Mouse (Mus musculus): ENCODE measurements at regions not wholly inside any gene's neighbourhood (a gene's known extent, or its start where the extent isn't known, plus 50 kb on each side); places are given as distances from the start of the nearest gene placed in this dataset.
A peak's percentile ranks its signal among the peaks of the same experiment; 100 is the strongest.

DNA sequence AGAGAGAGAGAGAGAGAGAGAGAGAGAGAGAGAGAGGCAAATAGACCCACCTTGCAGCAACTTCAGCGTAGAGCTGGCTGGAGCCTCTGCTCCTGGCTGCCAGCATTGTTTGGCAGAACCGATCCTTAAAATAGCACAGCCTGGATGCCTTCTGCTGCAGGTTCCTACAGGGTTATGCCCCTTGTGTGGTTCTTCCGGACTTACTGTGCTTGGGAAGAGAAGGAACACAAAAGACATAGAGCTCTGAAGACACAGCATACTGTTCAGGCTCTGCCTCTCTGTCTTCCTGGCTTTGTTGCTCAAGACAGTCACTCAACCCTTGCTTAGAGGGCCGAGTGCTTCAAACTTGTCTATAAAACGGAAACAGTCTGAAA lies 86.2 kb upstream of the Slc25a26 start:
- Histone ChIP-seq H3K4me2 (replicated peaks) (no peak overlapping the region), H3K27ac (no peak overlapping the region), H3K36me3 (replicated peaks; ENCODE audit: control insufficient read depth, insufficient read depth) (no peaks in the 10 kb centered on the region), H3K9me3 (ENCODE audit: control insufficient read depth, low read length) (no peaks in the 10 kb centered on the region), H3K4me3 (replicated peaks; ENCODE audit: low read length) (no peak overlapping the region), H3K9ac (no peak overlapping the region), H3K27me3 (ENCODE audit: control insufficient read depth, insufficient read depth, low read length) (no peaks in the 10 kb centered on the region), H3K4me1 (replicated peaks; ENCODE audit: control insufficient read depth, insufficient read depth, low read length) (no peaks in the 10 kb centered on the region)
- DNase-seq (ENCODE audit: low spot score), result no peak
- ATAC-seq (ENCODE audit: low FRiP score), result no peak
- 78% methylated on average over 5 of the region's 5 CpGs for WGBS

DNA sequence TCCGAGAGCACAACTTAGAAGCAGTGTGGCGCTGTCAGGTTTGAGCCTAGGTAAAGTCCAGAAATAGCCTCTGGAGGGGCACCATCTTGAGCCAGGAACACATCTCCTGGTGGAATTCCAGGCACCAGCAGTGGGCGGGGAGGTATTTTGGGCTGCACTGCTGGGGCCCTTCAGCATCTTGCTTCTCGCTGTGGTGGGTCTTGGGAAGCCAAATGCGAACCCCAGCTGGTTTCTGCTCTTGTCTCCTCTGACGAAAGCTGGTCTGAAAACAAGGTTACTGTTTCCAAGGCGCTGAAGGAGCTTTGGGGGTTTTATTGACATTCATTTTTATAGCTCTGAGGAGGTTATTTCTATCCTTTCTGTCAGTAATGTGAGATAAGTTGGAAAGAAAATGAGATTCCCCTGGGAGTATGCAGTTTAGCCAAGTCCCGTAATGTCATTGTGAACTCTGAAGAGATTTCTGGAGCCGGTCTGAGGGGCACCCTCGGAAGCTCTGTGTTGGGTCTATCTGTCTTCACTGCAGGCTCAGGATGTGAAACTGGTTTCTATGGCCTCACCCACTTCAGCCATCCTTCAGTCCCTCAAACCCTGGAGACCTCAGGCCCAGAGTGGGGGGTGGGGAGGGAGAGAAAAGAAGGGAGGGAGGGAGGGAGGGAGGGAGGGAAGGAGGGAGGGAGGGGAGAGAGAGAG lies 86.7 kb upstream of the Slc25a26 start:
- H3K4me1 ChIP-seq (replicated peaks; ENCODE audit: control insufficient read depth, insufficient read depth, low read length), result no peaks in the 10 kb centered on the region
- H3K4me2 ChIP-seq (replicated peaks), result no peak overlapping the region
- H3K4me3 ChIP-seq (replicated peaks; ENCODE audit: low read length), result no peak overlapping the region
- no peaks in the 10 kb centered on the region for H3K9me3 ChIP-seq (ENCODE audit: control insufficient read depth, low read length)
- DNase-seq (ENCODE audit: low spot score) (no peak), ATAC-seq (ENCODE audit: low FRiP score) (no peak)
- H3K27ac ChIP-seq, result no peak overlapping the region
- no peaks in the 10 kb centered on the region for H3K27me3 ChIP-seq (ENCODE audit: control insufficient read depth, insufficient read depth, low read length)
- WGBS, result 76% methylated on average over 10 of the region's 10 CpGs
- no peak overlapping the region for H3K9ac ChIP-seq
- H3K36me3 ChIP-seq (replicated peaks; ENCODE audit: control insufficient read depth, insufficient read depth), result no peaks in the 10 kb centered on the region

DNA sequence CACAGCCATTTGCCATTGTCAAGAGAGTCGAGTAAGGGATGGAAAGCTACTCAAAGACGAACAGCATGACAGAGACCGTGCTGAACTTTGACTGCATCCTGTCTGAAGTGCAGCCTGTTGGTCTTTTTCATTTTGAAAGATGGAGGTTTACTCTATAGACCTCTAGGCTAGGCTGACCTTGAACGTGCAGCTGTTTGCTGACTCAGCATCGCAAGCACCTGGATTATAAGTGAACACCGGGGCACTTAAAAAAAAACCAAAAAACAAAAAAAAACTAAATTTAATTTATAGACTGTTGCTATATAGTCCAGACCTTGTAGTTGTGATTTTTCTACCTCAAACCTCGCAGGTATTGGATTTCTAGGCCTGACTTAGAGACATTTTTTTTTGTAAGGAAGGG lies 87.8 kb upstream of the Slc25a26 start:
- no peak overlapping the region for H3K4me3 ChIP-seq (replicated peaks; ENCODE audit: low read length)
- H3K27me3 ChIP-seq (ENCODE audit: control insufficient read depth, insufficient read depth, low read length), result no peaks in the 10 kb centered on the region
- no peak overlapping the region for H3K27ac ChIP-seq
- H3K9me3 ChIP-seq (ENCODE audit: control insufficient read depth, low read length), result no peaks in the 10 kb centered on the region
- no peak overlapping the region for H3K9ac ChIP-seq
- no peaks in the 10 kb centered on the region for H3K36me3 ChIP-seq (replicated peaks; ENCODE audit: control insufficient read depth, insufficient read depth)
- no peaks in the 10 kb centered on the region for H3K4me1 ChIP-seq (replicated peaks; ENCODE audit: control insufficient read depth, insufficient read depth, low read length)
- no peak overlapping the region for H3K4me2 ChIP-seq (replicated peaks)
- DNase-seq (ENCODE audit: low spot score) (no peak), ATAC-seq (ENCODE audit: low FRiP score) (no peak)
- 87% methylated on average over 7 of the region's 7 CpGs for WGBS

DNA sequence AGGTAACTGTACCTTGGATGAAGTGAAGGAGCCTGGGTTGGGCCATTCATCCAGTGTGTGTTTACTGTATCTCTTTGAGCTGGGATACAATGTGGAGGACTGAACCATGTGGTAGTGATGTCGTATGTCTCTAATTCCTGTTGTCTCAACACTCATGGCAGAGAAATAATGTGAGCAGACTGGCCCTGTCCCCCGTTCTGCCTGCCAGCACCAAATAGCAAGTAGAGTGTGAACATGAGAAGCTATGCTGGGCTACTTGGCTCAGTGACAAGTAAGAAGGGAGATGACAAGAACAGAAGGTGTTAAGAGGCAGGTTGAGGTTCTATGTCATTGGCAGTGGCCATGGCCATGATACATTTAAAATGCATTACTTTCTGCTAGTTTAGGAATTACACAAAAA lies 89.7 kb upstream of the Slc25a26 start:
- H3K9ac ChIP-seq, result no peak overlapping the region
- WGBS, result 77% methylated on average over 2 of the region's 2 CpGs
- H3K4me2 ChIP-seq (replicated peaks), result no peak overlapping the region
- no peaks in the 10 kb centered on the region for H3K9me3 ChIP-seq (ENCODE audit: control insufficient read depth, low read length)
- no peaks in the 10 kb centered on the region for H3K4me1 ChIP-seq (replicated peaks; ENCODE audit: control insufficient read depth, insufficient read depth, low read length)
- H3K27me3 ChIP-seq (ENCODE audit: control insufficient read depth, insufficient read depth, low read length), result no peaks in the 10 kb centered on the region
- ATAC-seq (ENCODE audit: low FRiP score) (no peak), DNase-seq (ENCODE audit: low spot score) (no peak)
- H3K36me3 ChIP-seq (replicated peaks; ENCODE audit: control insufficient read depth, insufficient read depth), result no peaks in the 10 kb centered on the region
- no peak overlapping the region for H3K4me3 ChIP-seq (replicated peaks; ENCODE audit: low read length)
- H3K27ac ChIP-seq, result no peak overlapping the region

DNA sequence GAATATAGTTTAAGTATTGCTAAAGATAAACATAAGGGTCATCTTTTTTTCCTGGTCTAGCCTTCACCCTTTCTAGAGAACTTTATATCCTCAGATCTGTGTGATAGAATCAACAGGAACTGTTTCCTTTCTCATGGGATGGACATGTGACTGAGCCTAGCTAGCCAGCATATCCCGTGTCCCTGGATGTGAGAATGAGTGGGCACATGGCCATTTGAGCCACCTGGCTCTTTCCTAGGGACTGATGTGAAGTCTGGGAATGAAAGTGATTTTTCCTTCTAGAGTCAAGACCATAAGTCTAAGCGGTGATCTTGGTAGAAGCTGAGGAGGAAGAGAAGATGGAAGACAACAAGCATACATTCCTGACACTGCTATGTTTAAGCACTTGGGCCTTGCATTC lies 91.1 kb upstream of the Slc25a26 start:
- no peak for DNase-seq (ENCODE audit: low spot score)
- no peak overlapping the region for H3K4me3 ChIP-seq (replicated peaks; ENCODE audit: low read length)
- whole genome bisulfite sequencing, result 90% methylated on average over 2 of the region's 2 CpGs
- no peak overlapping the region for H3K9ac ChIP-seq
- H3K27ac ChIP-seq, result no peak overlapping the region
- ATAC-seq (ENCODE audit: low FRiP score), result no peak
- no peaks in the 10 kb centered on the region for H3K4me1 ChIP-seq (replicated peaks; ENCODE audit: control insufficient read depth, insufficient read depth, low read length)
- no peaks in the 10 kb centered on the region for H3K36me3 ChIP-seq (replicated peaks; ENCODE audit: control insufficient read depth, insufficient read depth)
- no peak overlapping the region for H3K4me2 ChIP-seq (replicated peaks)
- H3K27me3 ChIP-seq (ENCODE audit: control insufficient read depth, insufficient read depth, low read length), result no peaks in the 10 kb centered on the region
- no peaks in the 10 kb centered on the region for H3K9me3 ChIP-seq (ENCODE audit: control insufficient read depth, low read length)

DNA sequence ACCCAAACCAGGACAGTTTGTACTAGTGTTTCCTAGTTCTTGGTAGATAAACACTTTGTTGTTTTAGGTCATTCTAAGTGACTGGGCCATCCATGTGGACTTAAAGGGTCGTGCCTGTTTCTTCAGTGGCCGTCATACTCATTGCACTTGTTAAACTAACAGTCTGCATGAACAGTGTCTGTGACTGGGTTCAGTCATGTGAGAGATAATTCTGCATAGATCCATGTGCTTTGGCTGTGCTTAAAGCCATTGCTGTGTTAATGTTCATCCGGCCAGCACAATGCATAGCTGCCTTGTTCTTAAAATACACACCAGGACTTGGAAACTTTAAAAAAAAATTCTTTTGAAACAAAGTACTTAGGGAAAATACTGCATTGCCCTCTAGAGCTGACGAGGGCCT lies 92.4 kb upstream of the Slc25a26 start:
- no peak for DNase-seq (ENCODE audit: low spot score)
- no peak for ATAC-seq (ENCODE audit: low FRiP score)

DNA sequence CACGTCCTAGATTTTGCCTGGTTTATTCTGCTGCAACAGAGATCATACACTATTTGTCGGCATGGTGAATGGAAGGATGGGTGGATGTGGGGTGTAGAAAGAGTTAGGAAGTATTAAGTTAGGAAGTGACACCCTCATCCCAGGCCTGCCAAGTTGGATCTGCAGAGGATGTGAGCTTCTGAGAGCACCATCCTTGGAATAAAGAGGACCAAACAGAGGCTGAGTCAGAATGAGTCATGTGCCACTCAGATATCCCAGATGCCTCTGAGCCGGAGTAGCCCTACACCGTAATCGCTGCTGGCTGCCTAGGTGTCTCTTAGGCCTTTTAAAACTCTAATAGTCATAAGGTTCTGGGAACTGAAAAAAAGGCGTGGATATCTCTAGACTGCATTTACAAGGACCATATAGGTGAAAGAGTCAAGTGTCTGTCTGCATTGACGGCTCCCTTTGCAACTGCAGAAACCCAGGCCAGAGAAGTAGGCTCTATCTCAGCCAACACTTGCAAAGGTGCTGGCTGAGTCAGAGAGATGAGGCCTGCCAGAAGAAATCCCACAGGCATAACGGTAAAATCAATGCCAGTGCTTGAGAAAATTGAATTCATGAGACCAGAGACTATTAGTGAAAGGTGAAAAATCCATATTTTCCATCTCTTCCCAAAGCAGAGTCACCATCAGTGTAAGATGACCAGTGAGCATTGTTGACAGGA lies 94.6 kb upstream of the Slc25a26 start:
- no peak overlapping the region for H3K27ac ChIP-seq

More for the DNA sequence above, 92.4 kb upstream of the Slc25a26 start:
- Histone ChIP-seq H3K9me3 (ENCODE audit: control insufficient read depth, low read length) (no peaks in the 10 kb centered on the region), H3K4me3 (replicated peaks; ENCODE audit: low read length) (no peak overlapping the region), H3K9ac (no peak overlapping the region), H3K4me2 (replicated peaks) (no peak overlapping the region), H3K27ac (no peak overlapping the region), H3K4me1 (replicated peaks; ENCODE audit: control insufficient read depth, insufficient read depth, low read length) (no peaks in the 10 kb centered on the region), H3K36me3 (replicated peaks; ENCODE audit: control insufficient read depth, insufficient read depth) (no peaks in the 10 kb centered on the region), H3K27me3 (ENCODE audit: control insufficient read depth, insufficient read depth, low read length) (no peaks in the 10 kb centered on the region)
- 32% methylated on average over 4 of the region's 4 CpGs for WGBS

DNA sequence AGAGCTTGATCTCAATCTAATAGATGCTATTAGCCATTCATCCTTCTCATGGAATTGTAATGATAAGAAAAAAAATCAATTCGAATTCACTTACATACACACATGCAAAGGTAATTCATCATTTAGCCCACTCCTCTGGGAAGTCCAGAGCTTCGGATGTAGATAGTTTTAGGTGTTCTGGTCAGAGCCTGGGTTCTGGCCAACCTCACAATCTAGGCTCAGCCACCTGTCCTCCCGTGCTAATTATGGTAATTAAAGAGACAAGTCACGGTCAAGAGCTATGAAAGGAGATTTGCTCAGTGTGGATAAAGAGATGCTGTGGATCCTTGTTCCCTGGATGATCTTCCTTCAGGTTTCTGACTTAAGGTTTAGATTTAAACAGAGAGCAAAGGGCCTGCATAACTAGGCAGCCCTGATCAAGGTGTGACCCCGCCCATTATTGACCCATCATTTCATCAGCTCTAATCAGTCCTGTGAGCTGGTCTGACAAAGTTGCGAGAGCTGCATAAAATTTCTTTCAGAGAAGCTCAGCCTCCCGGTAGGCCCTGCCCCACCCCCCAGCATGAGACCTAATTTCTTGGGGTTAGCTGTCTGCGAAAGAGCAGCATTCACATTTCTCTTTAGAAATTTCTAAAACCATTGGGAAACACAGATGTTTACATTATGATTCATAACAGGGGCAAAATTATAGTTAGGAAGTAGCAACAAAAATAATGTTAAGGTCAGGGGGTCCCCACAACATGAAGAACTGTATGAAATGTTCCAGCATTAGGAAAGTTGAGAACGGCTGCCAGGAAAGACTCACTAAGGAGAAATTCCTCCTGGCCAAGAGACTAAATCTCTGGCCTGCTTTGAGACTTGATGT lies 98.3 kb upstream of the Slc25a26 start:
- ATAC-seq (ENCODE audit: low FRiP score), result peak; percentile 8; the same call in 1 of the 2 replicates
- DNase-seq (ENCODE audit: low spot score), result no peak
- H3K36me3 ChIP-seq (replicated peaks; ENCODE audit: control insufficient read depth, insufficient read depth), result no peaks in the 10 kb centered on the region

More for the DNA sequence above, 94.6 kb upstream of the Slc25a26 start:
- Histone ChIP-seq H3K4me3 (replicated peaks; ENCODE audit: low read length) (no peak overlapping the region), H3K27me3 (ENCODE audit: control insufficient read depth, insufficient read depth, low read length) (no peaks in the 10 kb centered on the region), H3K36me3 (replicated peaks; ENCODE audit: control insufficient read depth, insufficient read depth) (no peaks in the 10 kb centered on the region), H3K9me3 (ENCODE audit: control insufficient read depth, low read length) (no peaks in the 10 kb centered on the region), H3K4me1 (replicated peaks; ENCODE audit: control insufficient read depth, insufficient read depth, low read length) (peaks cover 16% of the 10 kb centered on the region), H3K4me2 (replicated peaks) (no peak overlapping the region), H3K9ac (no peak overlapping the region)
- WGBS, result 90% methylated on average over 8 of the region's 8 CpGs
- DNase-seq (ENCODE audit: low spot score) (no peak), ATAC-seq (ENCODE audit: low FRiP score) (no peak)

DNA sequence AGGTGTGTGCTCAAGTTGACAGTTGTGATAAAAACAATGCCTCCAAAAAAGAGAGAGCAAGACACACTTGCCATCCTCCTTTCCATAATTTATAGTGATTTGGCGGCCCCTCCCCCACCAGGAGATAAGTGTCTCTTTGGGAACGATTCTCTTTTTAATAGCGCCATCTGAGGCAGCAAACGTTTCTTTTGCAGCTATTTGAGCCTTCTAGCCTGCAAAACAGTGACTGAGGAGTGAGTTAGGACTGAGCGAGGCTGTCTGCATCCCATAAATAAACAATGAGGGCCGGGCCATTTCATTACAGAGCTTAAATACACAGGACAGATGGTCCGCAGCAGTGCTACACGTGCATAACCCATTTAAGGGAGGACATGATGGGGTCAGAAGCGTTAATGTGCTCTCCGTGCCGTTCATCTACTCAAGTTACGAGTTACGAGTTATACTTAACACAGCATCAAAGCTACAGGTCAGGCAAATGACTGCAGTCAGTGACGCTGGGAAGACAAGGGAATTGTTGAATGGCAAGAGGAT lies 99.0 kb upstream of the Slc25a26 start:
- peak; percentile 64 for DNase-seq (ENCODE audit: low spot score)
- Histone ChIP-seq H3K9ac (peak overlapping the region; percentile 37; the same call in 1 of the 2 replicates), H3K4me1 (replicated peaks; ENCODE audit: control insufficient read depth, insufficient read depth, low read length) (peaks cover 23% of the 10 kb centered on the region), H3K4me2 (replicated peaks) (peak overlapping the region; percentile 48), H3K4me3 (replicated peaks; ENCODE audit: low read length) (peak overlapping the region; percentile 1), H3K27ac (peak overlapping the region; percentile 57; the same call in 1 of the 2 replicates), H3K9me3 (ENCODE audit: control insufficient read depth, low read length) (no peaks in the 10 kb centered on the region), H3K27me3 (ENCODE audit: control insufficient read depth, insufficient read depth, low read length) (no peaks in the 10 kb centered on the region), H3K36me3 (replicated peaks; ENCODE audit: control insufficient read depth, insufficient read depth) (no peaks in the 10 kb centered on the region)
- WGBS, result 18% methylated on average over 14 of the region's 14 CpGs
- peak; percentile 65 for ATAC-seq (ENCODE audit: low FRiP score)

More for the DNA sequence above, 98.3 kb upstream of the Slc25a26 start:
- no peaks in the 10 kb centered on the region for H3K27me3 ChIP-seq (ENCODE audit: control insufficient read depth, insufficient read depth, low read length)
- 40% methylated on average over 9 of the region's 9 CpGs for WGBS
- H3K9me3 ChIP-seq (ENCODE audit: control insufficient read depth, low read length), result no peaks in the 10 kb centered on the region
- H3K27ac ChIP-seq, result peak overlapping the region; percentile 57; the same call in 1 of the 2 replicates
- no peak overlapping the region for H3K4me3 ChIP-seq (replicated peaks; ENCODE audit: low read length)
- H3K4me1 ChIP-seq (replicated peaks; ENCODE audit: control insufficient read depth, insufficient read depth, low read length), result peaks cover 23% of the 10 kb centered on the region
- no peak overlapping the region for H3K9ac ChIP-seq
- H3K4me2 ChIP-seq (replicated peaks), result peak overlapping the region; percentile 48

All from hindbrain, embryonic 14.5 days (tissue).